Comparison of ENCODE assay signal across 8 mouse cellular contexts in genomic region chr17:80128476-80128990, GRCm38 (mm10). TPM values are rescaled to one million over a fixed set of nuclear protein-coding genes. Genes with fewer than 3 reads are reported as not detected.
DNase-seq lines count a peak whose midpoint lies in the region; ATAC-seq lines count a peak whose summit lies in the region.
"Had no signal": no experiment of that assay in that cellular context is flagged by ENCODE, and none has a peak within 500 bp of the region (broad histone marks: within the 10 kb centered on the region; RNA-seq: fewer than 3 reads in every experiment).

No protein-coding gene starts in this region.

- no peaks in the 10 kb centered on the region for H3K9me3 ChIP-seq in embryonic facial prominence, embryonic 11.5 days (replicated peaks; ENCODE audit: control insufficient read depth, low read length)
- no peaks in the 10 kb centered on the region for H3K9me3 ChIP-seq in forebrain, embryonic 14.5 days (replicated peaks; ENCODE audit: control insufficient read depth, low read length)

- 83% methylated on average over 13 of the region's 13 CpGs for WGBS in embryonic facial prominence, embryonic 11.5 days
- 83% methylated on average over 13 of the region's 13 CpGs for WGBS in forebrain, embryonic 14.5 days
- 84% methylated on average over 9 of the region's 13 CpGs for WGBS in macrophage (ENCODE audit: missing documents)

- no peaks in the 10 kb centered on the region for H3K27me3 ChIP-seq in embryonic facial prominence, embryonic 11.5 days (ENCODE audit: control insufficient read depth, insufficient read depth, low read length)
- no peaks in the 10 kb centered on the region for H3K27me3 ChIP-seq in forebrain, embryonic 14.5 days (replicated peaks; ENCODE audit: control insufficient read depth, insufficient read depth, low read length)
- H3K27me3 ChIP-seq: Patski had no signal

- no peak overlapping the region for H3K27ac ChIP-seq in embryonic facial prominence, embryonic 11.5 days (replicated peaks; ENCODE audit: low read depth, low read length)
- no peak overlapping the region for H3K27ac ChIP-seq in forebrain, embryonic 14.5 days (ENCODE audit: low read depth, low read length)
- peak overlapping the region; percentile 98 for H3K27ac ChIP-seq in macrophage

- ATAC-seq in embryonic facial prominence, embryonic 11.5 days (replicated peaks; ENCODE audit: insufficient number of reproducible peaks, low FRiP score, low TSS enrichment, low read depth), result no peak
- no peak for ATAC-seq in forebrain, embryonic 14.5 days
- no peak for ATAC-seq in CD4-positive, CD25-positive, alpha-beta regulatory T cell, adult 4 months

- peak; percentile 40 for DNase-seq in kidney, adult 9 months
- DNase-seq in kidney, postnatal 25 days, result no peak
- DNase-seq in embryonic facial prominence, embryonic 11.5 days (ENCODE audit: low spot score), result no peak
- no peak for DNase-seq in forebrain, embryonic 14.5 days (ENCODE audit: low spot score)
- no peak for DNase-seq in gastrocnemius, postnatal 4 days (ENCODE audit: low spot score in 2 of 2)

- no peak overlapping the region for H3K9ac ChIP-seq in embryonic facial prominence, embryonic 11.5 days (replicated peaks; ENCODE audit: low read length)
- H3K9ac ChIP-seq in forebrain, embryonic 14.5 days (ENCODE audit: low read length), result no peak overlapping the region

- H3K79me2 ChIP-seq in macrophage (ENCODE audit: inconsistent target), result peaks cover 8% of the 10 kb centered on the region; the same call in 1 of the 2 replicates

- H3K4me2 ChIP-seq in embryonic facial prominence, embryonic 11.5 days (ENCODE audit: low read depth, low read length), result 0 out of 2 replicates have a peak overlapping the region, but pooled peaks have one; percentile 59
- peak overlapping the region; percentile 80; the same call in 1 of the 2 replicates for H3K4me2 ChIP-seq in forebrain, embryonic 14.5 days (ENCODE audit: low read length)

- H3K4me1 ChIP-seq in embryonic facial prominence, embryonic 11.5 days (ENCODE audit: control insufficient read depth, insufficient read depth, low read length), result no peaks in the 10 kb centered on the region
- H3K4me1 ChIP-seq in forebrain, embryonic 14.5 days (ENCODE audit: control insufficient read depth, insufficient read depth, low read length), result 0 out of 2 replicates have a peak, but pooled peaks cover 4% of the 10 kb centered on the region

- H3K4me3 ChIP-seq in embryonic facial prominence, embryonic 11.5 days (ENCODE audit: low read depth, low read length), result peak overlapping the region; percentile 46; the same call in 1 of the 2 replicates
- H3K4me3 ChIP-seq in forebrain, embryonic 14.5 days (ENCODE audit: low read depth, low read length), result no peak overlapping the region
- peak overlapping the region; percentile 44 for H3K4me3 ChIP-seq in macrophage (ENCODE audit: inconsistent target)

- H3K36me3 ChIP-seq in embryonic facial prominence, embryonic 11.5 days (replicated peaks; ENCODE audit: control insufficient read depth, insufficient read depth, low read depth, low read length), result no peaks in the 10 kb centered on the region
- no peaks in the 10 kb centered on the region for H3K36me3 ChIP-seq in forebrain, embryonic 14.5 days (ENCODE audit: control insufficient read depth, insufficient read depth, low read length)
- no peaks in the 10 kb centered on the region for H3K36me3 ChIP-seq in macrophage (ENCODE audit: inconsistent target)

RNA-seq across cellular contexts. Expression of gene Galm, which starts 1.3 kb away (rescaled TPM):
- polyA plus RNA-seq in embryonic facial prominence, embryonic 11.5 days (2014; fragmentation: Nextera tagmentation; extraction: Ambion mirVana), result 22.3 and 26.1 TPM in 2 replicates
- 2.4 and 3.5 TPM in 2 replicates for polyA plus RNA-seq in forebrain, embryonic 14.5 days (2014; fragmentation: Nextera tagmentation; extraction: Ambion mirVana)
- 10 to 100 TPM in 2 of 26 experiments, 1 to 10 TPM in 24; 2.2 to 15.0 (median 5.3) TPM for total RNA-seq in macrophage (2018; cell fraction: chromatin; rRNA removed)
- total RNA-seq in macrophage (2018; cell fraction: cytosol; rRNA removed), result 10 to 100 TPM; 11.6 to 23.5 (median 16.7) TPM
- 10 to 100 TPM in 15 of 26 experiments, 1 to 10 TPM in 11; 6.1 to 17.6 (median 10.7) TPM for total RNA-seq in macrophage (2018; cell fraction: nucleus; rRNA removed)
- polyA plus RNA-seq in macrophage (2018), result 19.7 to 26.5 TPM (median 19.9 TPM) in 3 replicates
- 10 to 100 TPM; 51.3 to 58.6 TPM for polyA plus RNA-seq in CD4-positive, CD25-positive, alpha-beta regulatory T cell, adult 4 months (2017; shearing (Covaris generic))
- 1 to 10 TPM; 4.2 to 5.3 TPM for total RNA-seq in gastrocnemius, postnatal 4 days (2021)
